Mouse (Mus musculus): Measurements from ENCODE around the gene Dgkh. TPM values are rescaled to one million over a fixed set of nuclear protein-coding genes. Genes with fewer than 3 reads are reported as not detected.

The Dgkh gene
- polyA plus RNA-seq, 1 experiment from 2014 or later = 2.1 TPM

DNA sequence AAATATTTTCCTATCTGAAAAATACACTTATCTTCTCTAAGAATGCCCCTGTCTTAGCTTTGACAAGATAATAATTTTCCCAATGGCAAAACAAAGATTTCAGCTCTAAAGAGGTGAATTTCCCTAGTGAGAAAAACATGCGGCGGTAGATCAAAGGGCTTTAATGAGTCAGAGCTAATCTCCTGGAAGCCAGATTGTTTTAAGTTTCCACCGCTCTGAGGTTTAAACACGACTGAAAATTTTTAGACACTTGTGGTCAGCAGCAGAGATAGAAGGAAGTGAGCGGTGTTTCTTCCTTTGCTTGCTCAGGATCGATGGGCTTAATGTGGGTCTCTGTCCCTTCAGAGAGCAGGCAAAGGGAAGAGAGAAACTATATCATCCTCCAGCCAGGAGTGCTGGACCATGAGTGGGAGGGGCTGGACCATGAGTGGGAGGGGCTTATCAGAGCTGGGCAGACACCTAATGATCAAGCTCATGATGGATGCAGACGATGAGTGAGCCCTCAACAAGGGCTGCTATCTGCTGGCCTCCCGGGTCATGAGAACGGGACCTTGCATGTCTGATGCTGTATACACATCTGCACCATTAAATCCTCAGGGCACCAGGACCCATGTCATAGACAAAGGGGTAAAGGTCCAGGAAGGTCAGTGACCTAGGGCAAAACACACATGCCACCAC lies 120.3 kb downstream of the Dgkh start:
- H3K27me3 ChIP-seq (replicated peaks; ENCODE audit: control insufficient read depth, insufficient read depth, low read length) = no peaks in the 10 kb centered on the region
- H3K9ac ChIP-seq (ENCODE audit: low read length) = no peak overlapping the region
- H3K36me3 ChIP-seq (ENCODE audit: control insufficient read depth, insufficient read depth, low read length) = no peaks in the 10 kb centered on the region
- DNase-seq (ENCODE audit: low spot score) (no peak), ATAC-seq (replicated peaks; ENCODE audit: low FRiP score, low TSS enrichment, low read depth) (no peak)
- no peaks in the 10 kb centered on the region for H3K4me1 ChIP-seq (replicated peaks; ENCODE audit: control insufficient read depth, insufficient read depth, low read length)
- no peak overlapping the region for H3K27ac ChIP-seq (ENCODE audit: low read depth)
- no peak overlapping the region for H3K4me2 ChIP-seq (ENCODE audit: low read length)
- H3K9me3 ChIP-seq (ENCODE audit: control insufficient read depth, low read length) = no peaks in the 10 kb centered on the region
- H3K4me3 ChIP-seq (ENCODE audit: low read depth, low read length) = no peak overlapping the region
- 70% methylated on average over 9 of the region's 9 CpGs for WGBS

DNA sequence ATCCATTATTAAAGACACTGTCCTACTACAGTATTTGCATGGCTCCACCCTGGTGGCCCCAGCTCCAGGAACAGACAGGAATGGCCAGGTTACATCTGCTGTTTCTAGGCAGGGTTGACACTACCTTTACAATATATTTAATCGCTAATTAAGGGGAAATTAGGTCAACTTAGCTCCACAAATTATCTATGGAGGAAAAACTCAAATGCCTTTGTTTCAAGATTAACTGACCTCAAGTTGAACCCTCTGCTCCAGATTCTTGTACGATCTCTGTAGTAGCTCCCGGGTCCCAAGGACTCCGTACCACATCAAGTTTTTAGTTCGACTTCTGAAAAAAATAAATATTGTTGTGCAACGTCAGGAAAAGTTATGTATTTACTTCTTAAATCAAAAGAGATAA lies 137.7 kb downstream of the Dgkh start:
- DNase-seq (ENCODE audit: low spot score) (peak; percentile 29), ATAC-seq (replicated peaks; ENCODE audit: low FRiP score, low TSS enrichment, low read depth) (no peak)
- Histone ChIP-seq H3K4me3 (ENCODE audit: low read depth, low read length) (no peak overlapping the region), H3K27ac (ENCODE audit: low read depth) (no peak overlapping the region), H3K9me3 (ENCODE audit: control insufficient read depth, low read length) (no peaks in the 10 kb centered on the region), H3K36me3 (ENCODE audit: control insufficient read depth, insufficient read depth, low read length) (peaks cover 33% of the 10 kb centered on the region), H3K27me3 (replicated peaks; ENCODE audit: control insufficient read depth, insufficient read depth, low read length) (no peaks in the 10 kb centered on the region), H3K4me1 (replicated peaks; ENCODE audit: control insufficient read depth, insufficient read depth, low read length) (no peaks in the 10 kb centered on the region), H3K4me2 (ENCODE audit: low read length) (no peak overlapping the region), H3K9ac (ENCODE audit: low read length) (no peak overlapping the region)
- WGBS = 75% methylated on average over 6 of the region's 6 CpGs

DNA sequence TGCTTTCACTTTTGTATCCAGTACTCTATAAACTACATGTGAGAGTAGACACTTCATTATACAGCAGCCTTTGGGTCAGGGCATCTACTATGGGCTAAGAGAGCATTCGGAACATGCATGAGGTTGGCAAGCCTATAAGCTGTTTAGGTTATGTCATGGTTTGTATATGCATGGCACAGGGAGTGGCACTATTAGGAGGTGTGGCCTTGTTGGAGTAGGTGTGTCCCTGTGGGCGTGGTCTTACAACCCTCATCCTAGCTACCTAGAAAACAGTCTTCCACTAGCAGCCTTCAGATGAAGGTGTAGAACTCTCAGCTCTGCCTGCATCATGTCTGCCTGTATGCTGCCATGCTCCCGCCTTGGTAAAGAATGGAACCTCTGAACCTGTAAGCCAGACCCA lies 139.6 kb downstream of the Dgkh start:
- no peak overlapping the region for H3K9ac ChIP-seq (ENCODE audit: low read length)

DNA sequence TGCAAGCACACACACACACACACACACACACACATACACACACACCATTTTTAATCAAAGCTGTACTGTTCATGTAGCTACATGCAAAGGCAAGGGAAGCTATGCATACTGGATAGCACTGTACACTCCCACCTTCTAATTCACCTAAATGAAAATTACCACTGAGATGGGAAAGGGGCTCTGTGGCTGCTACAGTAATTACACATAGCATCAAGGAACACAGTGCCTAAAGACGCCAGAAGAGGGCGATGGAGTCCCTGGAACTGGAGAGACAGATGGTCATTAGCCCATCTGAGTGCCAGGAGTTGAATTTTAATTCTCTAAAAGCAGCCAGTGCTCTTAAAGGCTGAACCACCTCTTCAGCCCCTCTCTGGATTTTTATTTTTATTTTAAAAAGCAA lies 142.2 kb downstream of the Dgkh start:
- H3K27me3 ChIP-seq (replicated peaks; ENCODE audit: control insufficient read depth, insufficient read depth, low read length) = no peaks in the 10 kb centered on the region
- H3K4me1 ChIP-seq (replicated peaks; ENCODE audit: control insufficient read depth, insufficient read depth, low read length) = no peaks in the 10 kb centered on the region
- H3K9me3 ChIP-seq (ENCODE audit: control insufficient read depth, low read length) = no peaks in the 10 kb centered on the region
- WGBS = 11% methylated on average over 2 of the region's 2 CpGs
- peaks cover 28% of the 10 kb centered on the region; the same call in 1 of the 2 replicates for H3K36me3 ChIP-seq (ENCODE audit: control insufficient read depth, insufficient read depth, low read length)
- H3K4me2 ChIP-seq (ENCODE audit: low read length) = no peak overlapping the region
- H3K27ac ChIP-seq (ENCODE audit: low read depth) = no peak overlapping the region
- no peak overlapping the region for H3K4me3 ChIP-seq (ENCODE audit: low read depth, low read length)
- no peak overlapping the region for H3K9ac ChIP-seq (ENCODE audit: low read length)
- DNase-seq (ENCODE audit: low spot score) (peak; percentile 62), ATAC-seq (replicated peaks; ENCODE audit: low FRiP score, low TSS enrichment, low read depth) (no peak)

More for the DNA sequence above, 139.6 kb downstream of the Dgkh start:
- Histone ChIP-seq H3K4me2 (ENCODE audit: low read length) (no peak overlapping the region), H3K27me3 (replicated peaks; ENCODE audit: control insufficient read depth, insufficient read depth, low read length) (no peaks in the 10 kb centered on the region), H3K27ac (ENCODE audit: low read depth) (no peak overlapping the region), H3K36me3 (ENCODE audit: control insufficient read depth, insufficient read depth, low read length) (peaks cover 31% of the 10 kb centered on the region), H3K4me3 (ENCODE audit: low read depth, low read length) (no peak overlapping the region), H3K4me1 (replicated peaks; ENCODE audit: control insufficient read depth, insufficient read depth, low read length) (no peaks in the 10 kb centered on the region), H3K9me3 (ENCODE audit: control insufficient read depth, low read length) (no peaks in the 10 kb centered on the region)
- WGBS = 87% methylated on average over 3 of the region's 3 CpGs
- no peak for DNase-seq (ENCODE audit: low spot score)
- no peak for ATAC-seq (replicated peaks; ENCODE audit: low FRiP score, low TSS enrichment, low read depth)

DNA sequence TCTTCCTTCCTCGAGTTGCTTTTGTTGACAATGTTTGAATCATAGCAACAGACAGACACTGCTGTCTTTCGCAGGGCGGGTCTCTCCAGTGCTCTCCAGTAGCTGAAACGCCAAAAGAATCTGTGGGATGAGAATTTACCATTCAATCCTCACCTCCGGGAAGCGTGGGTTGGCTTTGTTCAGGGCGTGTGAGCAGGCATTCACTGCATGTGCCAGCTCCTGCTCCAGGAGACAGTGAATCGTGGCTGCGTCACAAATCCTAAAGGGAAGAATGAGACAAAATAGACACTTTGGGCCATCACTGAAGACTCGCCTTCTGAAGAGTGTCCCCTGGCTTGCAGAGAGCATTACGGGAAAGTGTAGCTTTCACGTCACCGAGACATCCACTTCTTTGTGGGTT lies 148.4 kb downstream of the Dgkh start:
- DNase-seq (ENCODE audit: low spot score) = no peak
- H3K4me3 ChIP-seq (ENCODE audit: low read depth, low read length) = no peak overlapping the region
- no peaks in the 10 kb centered on the region for H3K4me1 ChIP-seq (replicated peaks; ENCODE audit: control insufficient read depth, insufficient read depth, low read length)
- ATAC-seq (replicated peaks; ENCODE audit: low FRiP score, low TSS enrichment, low read depth) = no peak
- WGBS = 91% methylated on average over 13 of the region's 13 CpGs
- no peak overlapping the region for H3K4me2 ChIP-seq (ENCODE audit: low read length)
- H3K9ac ChIP-seq (ENCODE audit: low read length) = no peak overlapping the region
- H3K9me3 ChIP-seq (ENCODE audit: control insufficient read depth, low read length) = no peaks in the 10 kb centered on the region
- no peak overlapping the region for H3K27ac ChIP-seq (ENCODE audit: low read depth)
- peaks cover 40% of the 10 kb centered on the region for H3K36me3 ChIP-seq (ENCODE audit: control insufficient read depth, insufficient read depth, low read length)
- no peaks in the 10 kb centered on the region for H3K27me3 ChIP-seq (replicated peaks; ENCODE audit: control insufficient read depth, insufficient read depth, low read length)

DNA sequence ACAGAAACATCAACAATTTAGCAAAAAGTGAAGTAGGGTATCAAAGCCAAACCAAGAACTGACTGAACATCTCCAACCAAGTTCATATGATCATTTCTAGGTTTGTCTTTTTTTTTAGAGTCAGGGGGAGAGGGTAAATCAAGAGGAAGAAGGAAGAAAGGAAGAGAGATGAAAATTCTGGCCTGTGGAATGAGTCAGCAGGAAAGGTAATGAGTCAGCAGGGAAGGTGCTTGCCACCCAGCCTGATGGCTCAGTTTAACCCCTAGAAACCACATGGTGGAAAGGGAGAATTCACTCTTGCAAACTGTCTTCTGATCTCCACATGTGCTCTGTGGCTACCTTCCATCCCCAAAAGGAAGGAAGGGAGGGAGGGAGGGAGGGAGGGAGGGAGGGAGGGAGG lies 149.4 kb downstream of the Dgkh start:
- no peaks in the 10 kb centered on the region for H3K4me1 ChIP-seq (replicated peaks; ENCODE audit: control insufficient read depth, insufficient read depth, low read length)
- ATAC-seq (replicated peaks; ENCODE audit: low FRiP score, low TSS enrichment, low read depth) = no peak
- H3K4me2 ChIP-seq (ENCODE audit: low read length) = no peak overlapping the region
- H3K9me3 ChIP-seq (ENCODE audit: control insufficient read depth, low read length) = no peaks in the 10 kb centered on the region
- H3K9ac ChIP-seq (ENCODE audit: low read length) = no peak overlapping the region
- H3K27ac ChIP-seq (ENCODE audit: low read depth) = no peak overlapping the region
- peaks cover 35% of the 10 kb centered on the region for H3K36me3 ChIP-seq (ENCODE audit: control insufficient read depth, insufficient read depth, low read length)
- H3K27me3 ChIP-seq (replicated peaks; ENCODE audit: control insufficient read depth, insufficient read depth, low read length) = no peaks in the 10 kb centered on the region
- H3K4me3 ChIP-seq (ENCODE audit: low read depth, low read length) = no peak overlapping the region
- DNase-seq (ENCODE audit: low spot score) = no peak

DNA sequence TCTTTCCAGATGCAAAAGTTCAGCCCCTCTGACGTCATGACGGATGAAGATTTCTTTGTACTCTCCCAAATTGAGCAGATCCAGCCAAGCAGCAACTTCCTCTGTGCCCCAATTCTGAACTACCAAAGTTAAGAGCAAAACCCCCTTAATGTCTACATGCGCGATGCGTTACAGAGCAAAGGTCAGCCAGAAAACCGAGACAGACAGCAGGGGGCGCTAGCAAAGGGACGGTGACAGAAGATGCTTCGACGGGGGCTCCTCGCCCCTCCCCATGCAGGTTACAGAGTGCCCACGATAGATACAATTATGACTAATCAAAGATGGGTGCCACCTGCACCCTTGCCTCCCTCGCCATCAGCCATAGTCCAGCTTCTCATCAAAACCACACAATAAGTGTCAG lies 156.7 kb downstream of the Dgkh start:
- 74% methylated on average over 13 of the region's 13 CpGs for WGBS
- Histone ChIP-seq H3K4me3 (ENCODE audit: low read depth, low read length) (no peak overlapping the region), H3K4me2 (ENCODE audit: low read length) (no peak overlapping the region), H3K9me3 (ENCODE audit: control insufficient read depth, low read length) (no peaks in the 10 kb centered on the region), H3K4me1 (replicated peaks; ENCODE audit: control insufficient read depth, insufficient read depth, low read length) (no peaks in the 10 kb centered on the region), H3K36me3 (ENCODE audit: control insufficient read depth, insufficient read depth, low read length) (peaks cover 16% of the 10 kb centered on the region; the same call in 1 of the 2 replicates), H3K9ac (ENCODE audit: low read length) (no peak overlapping the region), H3K27ac (ENCODE audit: low read depth) (no peak overlapping the region), H3K27me3 (replicated peaks; ENCODE audit: control insufficient read depth, insufficient read depth, low read length) (no peaks in the 10 kb centered on the region)
- ATAC-seq (replicated peaks; ENCODE audit: low FRiP score, low TSS enrichment, low read depth) (no peak), DNase-seq (ENCODE audit: low spot score) (no peak)

DNA sequence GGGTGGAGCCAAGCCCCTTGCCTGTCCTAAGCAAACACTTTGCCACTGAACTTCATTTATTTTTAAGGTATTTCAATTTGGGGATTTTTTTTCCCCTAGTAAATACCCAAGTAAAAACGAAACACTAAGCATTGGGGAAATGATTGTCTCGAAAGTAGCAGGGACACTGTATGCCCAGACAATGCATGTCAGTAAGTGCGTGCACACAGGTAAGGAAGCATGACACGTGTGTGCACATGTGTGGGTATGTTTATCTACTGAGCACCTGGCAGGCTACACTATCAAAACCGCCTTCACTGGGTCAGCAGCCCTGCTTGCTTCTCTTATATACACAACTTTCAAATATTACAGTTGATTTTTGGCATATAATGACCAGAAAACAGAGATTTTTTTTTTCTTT lies 164.2 kb downstream of the Dgkh start:
- Histone ChIP-seq H3K4me3 (ENCODE audit: low read depth, low read length) (no peak overlapping the region), H3K36me3 (ENCODE audit: control insufficient read depth, insufficient read depth, low read length) (peaks cover 15% of the 10 kb centered on the region), H3K9ac (ENCODE audit: low read length) (no peak overlapping the region), H3K4me1 (replicated peaks; ENCODE audit: control insufficient read depth, insufficient read depth, low read length) (no peaks in the 10 kb centered on the region), H3K27ac (ENCODE audit: low read depth) (no peak overlapping the region), H3K27me3 (replicated peaks; ENCODE audit: control insufficient read depth, insufficient read depth, low read length) (no peaks in the 10 kb centered on the region), H3K4me2 (ENCODE audit: low read length) (no peak overlapping the region), H3K9me3 (ENCODE audit: control insufficient read depth, low read length) (no peaks in the 10 kb centered on the region)
- ATAC-seq (replicated peaks; ENCODE audit: low FRiP score, low TSS enrichment, low read depth) (no peak), DNase-seq (ENCODE audit: low spot score) (no peak)
- 87% methylated on average over 5 of the region's 5 CpGs for WGBS

DNA sequence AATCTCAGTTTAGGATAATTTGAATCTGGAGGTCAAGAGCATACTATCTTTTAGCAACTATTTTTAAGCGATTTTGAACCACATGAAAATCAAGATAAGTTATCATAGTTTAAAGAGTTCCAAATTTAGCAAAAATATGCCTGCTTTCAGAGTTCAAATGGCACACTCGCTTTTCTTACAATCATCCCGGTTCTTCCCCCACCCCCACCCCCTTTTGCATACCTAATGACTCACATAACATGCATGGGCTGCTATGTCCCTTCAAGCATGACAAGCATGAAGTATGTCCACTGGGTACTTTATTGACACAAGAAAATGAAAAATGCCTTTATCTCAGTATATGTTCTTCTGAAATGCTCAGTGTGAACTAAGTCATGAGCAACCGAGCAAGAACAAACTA lies 166.1 kb downstream of the Dgkh start:
- no peaks in the 10 kb centered on the region for H3K9me3 ChIP-seq (ENCODE audit: control insufficient read depth, low read length)
- H3K9ac ChIP-seq (ENCODE audit: low read length) = no peak overlapping the region
- ATAC-seq (replicated peaks; ENCODE audit: low FRiP score, low TSS enrichment, low read depth) (no peak), DNase-seq (ENCODE audit: low spot score) (no peak)
- H3K4me3 ChIP-seq (ENCODE audit: low read depth, low read length) = no peak overlapping the region
- H3K4me1 ChIP-seq (replicated peaks; ENCODE audit: control insufficient read depth, insufficient read depth, low read length) = no peaks in the 10 kb centered on the region
- no peak overlapping the region for H3K4me2 ChIP-seq (ENCODE audit: low read length)
- H3K27me3 ChIP-seq (replicated peaks; ENCODE audit: control insufficient read depth, insufficient read depth, low read length) = no peaks in the 10 kb centered on the region
- H3K36me3 ChIP-seq (ENCODE audit: control insufficient read depth, insufficient read depth, low read length) = peaks cover 6% of the 10 kb centered on the region
- WGBS = 78% methylated on average over 4 of the region's 4 CpGs
- no peak overlapping the region for H3K27ac ChIP-seq (ENCODE audit: low read depth)
